Mouse (Mus musculus) adrenal gland, postnatal 4 days (tissue): ENCODE measurements around the gene Gipc3. TPM values are rescaled to one million over a fixed set of nuclear protein-coding genes. Genes with fewer than 3 reads are reported as not detected.

Source experiments
- DNase-seq, 2 experiments: peaks; one replicate each; pipeline ENCODE4 v3.0.0; 2021 to 2022; ENCODE audit warnings: low spot score in 2 of 2, mixed read lengths in 2 of 2
- long read RNA-seq, 2 experiments: library from polyadenylated mRNA; stranded (forward); transcript quantifications; one replicate each; pipeline ENCODE4 v2.0.0; 2021
- total RNA-seq, 2 experiments: library from RNA; stranded (reverse); gene quantifications; 2 replicates each; pipeline ENCODE4 v1.2.3; 2021

The Gipc3 gene
- 1 to 10 TPM; 2.3 to 2.6 TPM for total RNA-seq
- long read RNA-seq, experiment 1, result 0 reads
- long read RNA-seq, experiment 2, partial matches to known transcripts, result 0 of 1 reads
- long read RNA-seq, experiment 2, other reads (novel, unspliced or antisense), result 1 of 1 reads

DNA sequence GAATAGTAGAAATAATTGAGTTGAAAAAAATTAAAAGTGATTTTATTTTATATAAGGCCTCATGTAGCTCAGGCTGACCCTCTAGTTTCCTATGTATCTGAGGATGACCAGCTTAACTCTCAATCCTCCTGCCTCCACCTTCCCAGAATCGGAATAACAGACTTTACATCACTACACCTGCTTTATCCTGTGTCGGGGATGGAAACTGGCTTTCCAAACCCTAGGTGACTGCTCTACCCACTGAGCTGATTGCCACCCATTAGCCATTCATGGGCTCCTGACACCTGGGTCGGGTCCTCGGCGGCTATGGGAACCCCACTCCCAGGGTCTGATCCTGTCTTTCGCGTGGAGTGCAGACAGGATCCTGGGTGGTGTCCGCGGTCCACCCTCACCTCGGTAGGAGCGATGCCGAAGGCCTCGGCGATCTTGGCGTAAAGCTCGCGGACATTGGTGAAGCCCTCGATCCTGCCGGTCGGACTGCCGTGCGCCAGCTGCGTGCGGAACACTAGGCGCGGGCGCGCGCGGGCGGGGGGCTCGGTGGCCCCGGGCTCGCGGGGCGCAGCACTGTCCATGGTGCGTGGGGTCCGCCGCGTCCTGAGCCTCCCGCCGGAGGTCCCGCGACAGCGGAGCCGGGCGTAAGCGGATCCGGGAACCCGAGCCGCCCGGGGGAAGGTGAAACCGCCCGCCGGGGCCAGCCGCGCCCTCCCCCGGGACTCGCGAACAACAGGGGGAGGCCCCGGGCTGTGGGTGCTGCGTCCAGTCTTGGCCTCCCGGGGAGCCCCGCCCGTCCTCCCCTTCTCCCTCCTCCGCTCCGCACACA is at the start of gene Gipc3:
Gipc3 (minus strand) TSS at position 581 of the 820 bp plus-strand sequence.
- DNase-seq, result no peak

DNA sequence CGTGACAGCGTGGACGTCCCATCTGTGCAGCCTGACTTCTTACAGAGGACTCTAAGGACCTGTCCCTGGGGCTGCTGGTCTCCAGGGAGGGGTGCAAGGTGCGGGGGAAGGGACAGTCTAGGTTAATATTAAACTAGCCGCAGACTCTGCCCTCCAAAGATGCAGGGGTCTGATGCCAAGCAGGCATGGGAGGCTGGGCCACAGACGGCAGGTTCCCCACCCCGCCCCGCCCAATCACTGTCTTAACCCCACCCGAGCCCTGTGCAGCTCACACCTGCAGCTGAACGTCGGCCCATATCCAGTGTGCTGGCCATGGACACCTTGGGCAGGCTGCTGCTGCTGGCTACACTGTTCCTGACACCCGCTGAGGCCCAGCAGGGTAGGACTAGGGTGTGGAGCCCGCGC is 49.7 kb upstream of the Gipc3 start, which contains the start of gene Smim24:
Smim24 (plus strand) TSS at position 271 of the 405 bp plus-strand sequence.
- no peak for DNase-seq

DNA sequence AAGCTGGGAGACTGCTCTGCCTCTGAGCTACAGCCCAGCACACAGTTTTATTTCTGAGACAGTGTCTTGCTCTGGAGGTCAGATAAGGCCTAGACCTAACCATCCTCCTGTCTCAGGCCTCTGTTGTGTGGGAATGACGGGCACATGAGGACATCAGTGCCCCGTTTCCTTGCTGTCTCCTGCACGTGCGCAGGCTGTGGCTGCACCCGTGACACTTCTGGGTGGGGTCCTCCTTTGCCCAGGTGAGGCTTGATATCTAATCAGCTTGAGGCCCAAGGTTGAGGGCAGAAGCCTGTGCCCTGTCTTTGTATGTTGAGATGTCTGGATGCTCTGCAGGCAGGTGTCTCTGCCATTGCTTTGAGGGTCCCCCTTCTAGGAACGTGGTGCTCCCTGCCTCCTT is 49.2 kb upstream of the Gipc3 start:
- no peak for DNase-seq

DNA sequence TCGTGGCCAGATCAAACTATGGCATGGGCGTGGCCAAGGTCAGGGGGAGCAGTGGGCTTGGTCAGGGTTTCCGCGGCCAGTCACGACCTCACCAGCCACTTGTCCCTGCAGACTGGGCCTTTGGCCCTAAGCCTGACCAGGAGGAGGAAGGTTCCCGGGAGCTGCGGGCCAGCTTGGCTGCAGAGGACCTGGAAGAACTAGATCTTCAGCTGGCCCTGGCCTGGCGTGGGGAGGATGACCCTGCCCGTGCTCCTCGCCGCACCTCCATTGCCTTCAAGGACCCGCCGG is 47.6 kb upstream of the Gipc3 start:
- DNase-seq, result no peak

DNA sequence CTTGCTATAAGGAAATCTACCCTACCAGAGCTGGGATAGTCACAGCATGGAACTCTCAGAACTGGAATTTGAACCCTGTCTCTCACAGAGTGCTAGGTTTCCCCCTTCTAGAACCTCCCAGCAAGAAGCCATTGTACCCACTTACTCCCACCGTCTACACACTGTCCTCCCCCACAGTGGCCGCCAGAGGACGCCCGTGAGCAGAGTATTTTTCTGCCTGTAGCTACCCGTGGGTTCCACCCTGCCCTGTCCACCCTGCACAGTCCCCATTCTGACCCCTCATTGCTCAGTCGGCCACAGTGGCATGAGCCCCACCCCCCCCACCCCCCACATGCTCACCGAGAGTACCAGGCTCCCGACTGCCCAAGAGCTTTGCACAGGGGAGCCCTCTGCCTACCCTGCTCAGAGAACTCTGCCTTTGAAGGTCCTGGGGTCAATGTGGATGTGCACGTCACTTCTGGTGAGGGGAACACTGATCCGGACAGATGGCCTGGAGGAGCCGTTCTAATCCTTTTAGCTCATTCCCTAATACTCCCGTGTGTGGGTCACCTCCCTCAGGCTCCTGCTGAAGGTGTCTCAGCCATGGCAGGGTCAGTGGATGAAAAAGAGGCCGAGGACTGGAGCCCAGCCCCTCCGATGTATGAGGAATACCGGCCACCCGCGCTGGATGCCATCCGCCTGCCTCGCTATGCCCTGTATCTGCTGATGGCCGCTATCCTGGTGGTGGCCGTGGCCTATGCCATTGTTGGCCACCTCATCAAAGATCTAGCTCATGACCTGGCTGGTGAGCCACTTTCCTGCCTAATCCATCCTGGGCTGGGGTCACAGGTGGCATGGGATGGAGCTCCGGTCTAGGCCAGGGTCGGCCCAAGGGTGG is 47.0 kb upstream of the Gipc3 start:
- peak; percentile 55 to 66 for DNase-seq

DNA sequence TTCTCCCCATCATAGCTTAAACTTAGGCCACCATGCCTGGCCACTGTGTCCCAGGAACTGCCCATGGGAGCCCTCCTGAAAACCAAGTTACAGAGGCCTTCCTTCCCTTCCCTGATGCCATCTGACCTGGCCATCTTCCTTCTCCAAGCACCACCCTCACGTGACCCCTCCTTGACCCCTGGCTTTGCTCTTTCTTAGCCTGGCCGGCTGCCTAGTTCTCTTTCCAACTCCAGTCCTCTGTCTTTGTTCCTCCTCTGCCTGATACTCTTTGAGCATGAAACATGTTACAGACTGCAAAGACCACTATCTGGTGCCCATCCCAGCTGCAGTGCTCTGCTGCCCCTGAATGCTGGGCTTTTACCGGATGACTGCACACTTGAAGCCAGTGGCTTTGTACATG is 46.3 kb upstream of the Gipc3 start:
- no peak for DNase-seq

DNA sequence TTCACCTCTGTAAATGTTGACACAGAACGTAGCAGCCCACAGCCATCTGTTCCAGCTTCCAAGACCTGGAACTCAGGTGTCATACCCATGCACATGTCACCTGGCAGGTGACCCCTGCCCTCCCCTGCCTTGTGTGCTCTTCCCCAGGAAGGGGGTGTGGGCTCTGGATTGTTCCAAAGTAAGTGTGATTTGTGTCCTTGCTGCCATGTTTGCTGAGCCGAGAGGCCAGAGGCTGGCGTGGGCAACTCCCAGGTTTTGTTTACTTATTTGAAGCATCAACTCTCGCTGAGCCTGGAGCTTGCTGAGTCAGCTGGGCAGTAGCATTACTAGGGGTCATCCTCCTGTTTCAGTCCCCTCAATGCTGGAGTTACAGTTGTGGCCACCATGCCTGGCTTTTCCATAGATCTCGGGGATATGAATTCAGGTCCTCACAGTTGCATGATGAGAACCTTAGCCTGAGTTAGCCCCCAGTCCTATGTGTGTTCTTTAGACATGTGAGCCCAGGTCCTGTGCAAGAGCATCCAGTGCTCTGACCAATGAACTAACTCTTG is 45.5 kb upstream of the Gipc3 start, which contains the start of gene Gm48552:
Gm48552 (plus strand) TSS at position 501 of the 551 bp plus-strand sequence.
- DNase-seq, result no peak

DNA sequence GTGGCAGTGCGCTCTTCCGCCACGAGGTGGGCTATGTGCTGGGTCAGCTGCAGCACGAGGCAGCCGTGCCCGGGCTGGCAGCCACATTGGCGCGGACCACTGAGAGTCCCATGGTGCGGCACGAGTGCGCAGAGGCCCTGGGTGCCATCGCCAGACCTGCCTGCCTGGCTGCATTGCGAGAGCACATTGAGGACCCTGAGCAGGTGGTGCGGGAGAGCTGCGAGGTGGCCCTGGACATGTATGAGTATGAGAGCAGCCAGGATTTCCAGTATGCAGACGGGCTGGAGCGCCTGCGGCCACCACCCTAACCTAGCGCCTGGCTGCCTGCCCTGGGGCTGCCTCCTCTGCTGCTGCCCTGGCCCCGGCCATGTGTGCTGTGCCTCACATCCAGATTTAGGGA is 44.6 kb upstream of the Gipc3 start:
- DNase-seq, result no peak

DNA sequence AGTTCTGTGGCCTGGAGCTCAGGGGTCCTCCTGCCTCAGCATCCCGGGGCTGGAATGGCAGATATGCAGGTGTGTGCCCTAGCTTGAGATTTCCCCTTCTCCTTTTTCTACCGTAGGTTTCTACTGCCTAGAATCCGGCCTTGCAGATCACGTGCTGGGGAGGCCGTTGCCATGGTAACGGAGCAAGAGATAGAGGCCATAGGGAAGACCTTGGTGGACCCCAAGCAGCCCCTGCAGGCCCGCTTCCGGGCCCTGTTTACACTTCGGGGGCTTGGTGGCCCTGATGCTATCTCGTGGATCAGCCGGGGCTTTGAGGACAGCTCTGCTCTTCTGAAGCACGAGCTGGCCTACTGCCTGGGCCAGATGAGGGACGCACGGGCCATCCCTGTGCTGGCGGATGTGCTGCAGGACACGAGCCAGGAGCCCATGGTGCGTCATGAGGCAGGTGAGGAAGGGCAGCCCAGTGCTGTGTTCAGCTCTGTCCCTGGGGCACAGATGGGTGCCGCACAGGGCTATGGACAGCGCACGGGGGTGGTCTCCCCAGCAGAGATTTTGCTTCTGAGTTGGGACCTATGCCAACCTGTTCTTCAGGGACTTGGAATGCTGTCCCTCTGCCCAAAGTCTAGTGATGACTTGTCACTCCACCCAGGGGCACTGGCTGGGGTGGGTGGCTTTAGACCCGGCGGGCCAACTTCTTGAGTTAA is 42.7 kb upstream of the Gipc3 start:
- DNase-seq, result no peak

DNA sequence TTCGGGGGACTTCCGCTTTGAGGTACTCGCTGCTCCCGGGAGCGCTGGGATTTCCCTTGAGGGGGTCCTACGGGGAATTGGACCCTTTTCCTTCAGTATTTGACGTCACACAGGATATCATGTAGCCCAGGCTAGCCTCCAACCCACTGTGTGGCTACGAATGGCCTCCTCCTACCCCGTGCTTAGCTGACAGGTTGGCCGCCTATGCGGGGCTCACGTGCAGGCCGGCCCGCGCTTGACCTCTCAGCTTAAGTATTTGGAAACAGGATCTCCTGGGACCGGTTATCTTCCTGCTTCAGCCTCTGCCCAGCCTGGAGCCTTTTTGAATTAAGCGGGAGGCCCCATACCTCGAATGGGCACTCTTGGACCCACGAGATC is 41.5 kb upstream of the Gipc3 start:
- no peak for DNase-seq

DNA sequence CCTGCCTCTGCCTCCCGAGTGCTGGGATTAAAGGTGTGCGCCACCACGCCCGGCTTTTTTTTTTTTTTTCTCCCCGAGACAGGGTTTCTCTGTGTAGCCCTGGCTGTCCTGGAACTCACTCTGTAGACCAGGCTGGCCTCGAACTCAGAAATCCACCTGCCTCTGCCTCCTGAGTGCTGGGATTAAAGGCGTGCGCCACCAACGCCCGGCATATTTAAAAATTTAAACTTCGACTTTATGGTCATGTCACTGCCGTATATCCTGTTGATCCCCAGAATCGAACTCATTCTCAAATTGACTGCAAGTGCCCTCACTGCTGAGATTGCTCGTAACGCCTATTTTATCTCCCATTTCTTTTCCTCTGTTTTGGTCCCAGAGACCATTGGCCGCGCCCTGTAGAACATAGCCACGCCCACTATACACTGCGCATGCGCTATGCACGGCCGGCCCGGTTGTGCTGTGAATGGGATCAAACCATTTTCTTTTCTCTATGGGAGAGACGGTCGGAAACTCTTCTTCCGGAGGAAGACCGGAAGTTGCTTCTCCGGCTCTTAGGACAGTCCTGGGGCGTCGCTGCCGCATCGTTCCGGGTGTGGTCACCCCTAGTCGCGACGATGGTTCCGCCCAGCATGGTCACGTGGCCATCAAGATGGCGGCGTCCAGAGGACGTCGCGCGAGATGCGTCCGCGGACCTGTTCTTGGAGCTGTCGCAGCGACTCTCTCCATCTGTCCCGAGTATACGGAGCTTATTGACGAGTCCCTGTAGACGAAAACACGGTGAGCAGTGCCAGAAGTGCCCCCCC is 40.9 kb upstream of the Gipc3 start, which contains the start of the genes Dohh and Gm48551:
Dohh (plus strand) TSS at position 627 of the 803 bp plus-strand sequence.
Gm48551 (plus strand) TSS at position 665 of the 803 bp plus-strand sequence.
- DNase-seq, result peak; percentile 93 to 99

DNA sequence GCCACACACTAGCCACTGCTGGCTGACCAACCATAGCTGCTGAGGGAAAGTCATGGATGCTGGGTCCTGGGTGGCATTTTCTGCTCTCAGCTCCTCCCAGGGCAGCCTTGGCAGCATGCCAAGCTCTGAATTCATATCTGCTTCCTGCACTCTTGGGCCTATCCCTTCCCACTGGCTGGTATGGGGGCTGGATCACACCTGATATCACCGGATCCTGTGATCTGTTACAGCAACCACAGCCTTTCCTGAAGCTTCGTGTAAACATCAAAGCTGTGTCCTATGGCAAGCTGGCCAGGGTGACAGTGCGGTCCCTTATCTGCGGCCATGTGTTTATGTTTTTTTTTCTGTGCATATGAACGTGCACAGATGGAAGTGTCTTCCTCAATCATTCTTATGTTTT is 39.0 kb upstream of the Gipc3 start:
- DNase-seq, result no peak

DNA sequence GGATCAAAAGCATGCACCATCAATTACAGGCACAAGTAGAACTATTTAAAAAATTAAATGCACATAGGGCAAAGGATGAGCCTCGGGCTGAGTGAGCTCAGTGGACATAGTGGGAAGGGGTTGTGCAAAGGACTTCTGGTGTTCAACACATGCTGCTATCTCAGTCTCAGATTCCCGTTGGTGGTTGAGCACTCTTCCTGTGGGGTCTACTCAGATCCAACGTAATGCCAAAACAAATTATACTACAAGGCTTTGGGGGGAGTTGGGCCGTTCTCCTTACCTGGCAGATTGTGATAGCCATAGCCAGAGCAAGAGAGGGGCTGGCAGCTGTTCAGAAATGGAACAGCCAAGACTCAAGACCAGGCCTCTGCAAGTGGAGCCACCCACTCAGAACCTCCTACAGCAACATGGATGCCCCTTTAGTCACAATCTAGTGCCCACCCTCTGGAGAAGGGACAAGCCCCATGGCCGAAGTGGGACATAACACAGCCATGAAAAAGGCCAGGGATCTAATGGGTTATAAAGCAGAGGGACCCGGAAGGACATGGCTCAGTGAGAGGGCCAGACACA is 36.8 kb upstream of the Gipc3 start:
- no peak for DNase-seq

DNA sequence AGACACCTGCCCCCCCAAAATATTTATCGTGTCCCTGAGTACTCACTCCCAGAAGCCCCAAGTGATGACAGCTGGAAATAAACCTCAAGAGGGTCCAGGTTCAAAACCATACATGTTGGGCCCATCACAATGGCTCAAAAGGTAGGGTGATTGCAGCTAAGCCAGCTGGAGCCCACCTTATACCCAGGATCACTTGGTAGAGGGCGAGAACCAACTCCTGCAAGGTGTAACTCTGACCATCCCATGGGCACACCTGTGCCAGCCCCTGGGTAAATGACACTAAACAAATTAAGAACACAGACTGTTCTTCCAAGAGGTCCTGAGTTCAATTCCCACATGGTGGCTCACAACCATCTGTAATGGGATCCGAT is 36.1 kb upstream of the Gipc3 start:
- DNase-seq, result no peak

DNA sequence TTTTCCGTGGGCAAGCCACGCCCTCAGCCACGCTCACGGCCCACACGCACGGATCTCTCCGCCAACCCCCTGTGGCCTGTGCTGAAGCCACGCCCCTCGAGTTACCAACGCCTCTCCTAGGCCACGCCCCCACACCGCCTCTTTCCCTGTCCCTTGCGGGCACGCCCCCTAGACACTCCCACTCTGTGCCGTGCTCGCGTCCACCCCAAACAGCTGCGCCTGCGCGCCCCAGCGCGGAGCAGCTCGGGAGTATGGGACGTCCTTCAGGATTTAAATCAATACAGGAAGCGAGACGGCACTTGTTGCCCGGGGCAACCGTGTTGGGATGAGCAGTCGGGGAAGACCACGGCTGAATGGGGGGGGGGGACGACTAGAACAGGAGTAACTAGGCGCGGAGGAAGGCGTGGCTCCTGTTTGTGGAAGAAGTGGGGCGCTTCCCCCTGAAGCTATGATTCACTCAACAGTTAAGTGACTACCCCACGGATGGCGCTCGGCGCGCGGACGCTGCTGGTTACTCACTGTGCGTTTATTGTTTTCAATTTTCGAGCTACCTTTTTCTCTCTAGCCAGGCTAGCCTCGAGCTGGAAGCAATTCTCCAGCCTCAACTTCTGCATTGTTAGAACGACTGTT is 35.6 kb upstream of the Gipc3 start:
- peak in 1 of 2 experiments; percentile 100 for DNase-seq

DNA sequence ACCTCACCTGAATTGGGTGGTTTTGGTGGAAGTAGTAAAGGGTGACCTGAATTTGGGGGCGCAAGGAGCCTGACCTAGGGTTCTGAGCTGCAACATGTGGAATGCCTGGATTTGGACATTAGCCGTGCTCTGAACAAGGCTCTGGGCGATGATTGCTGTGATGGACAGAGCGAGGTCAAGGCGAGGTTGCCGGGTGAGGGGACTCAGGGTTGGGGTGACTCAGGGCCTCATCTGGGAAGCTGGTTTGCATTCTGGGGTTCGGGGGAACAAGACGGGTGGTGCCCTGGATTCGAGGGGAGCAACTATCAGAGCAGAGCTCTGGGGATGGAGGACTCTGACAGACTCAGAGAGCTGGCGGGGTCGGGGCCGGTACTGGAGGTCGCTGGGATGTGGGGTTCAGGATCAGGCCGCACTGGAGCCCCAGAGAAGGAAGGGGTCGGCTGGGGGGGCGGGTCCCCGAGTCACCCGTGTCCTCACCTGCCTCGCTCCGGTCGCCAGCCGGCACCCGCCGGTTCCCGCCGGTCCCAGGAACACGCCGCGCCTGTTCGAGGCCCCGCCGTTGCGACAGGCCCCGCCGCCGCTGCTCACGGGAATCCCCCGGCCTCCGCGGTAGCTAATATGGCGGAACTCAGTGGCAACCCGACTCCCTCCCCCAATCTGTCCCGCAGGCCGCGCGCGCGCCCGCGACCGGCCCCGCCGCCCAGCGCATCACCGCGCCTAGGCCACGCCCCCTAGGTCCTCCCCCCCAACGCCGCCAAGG is 34.9 kb upstream of the Gipc3 start, which contains the start of gene Fzr1:
Fzr1 (minus strand) TSS at position 724 of the 760 bp plus-strand sequence.
- peak in 1 of 2 experiments; percentile 99 for DNase-seq

DNA sequence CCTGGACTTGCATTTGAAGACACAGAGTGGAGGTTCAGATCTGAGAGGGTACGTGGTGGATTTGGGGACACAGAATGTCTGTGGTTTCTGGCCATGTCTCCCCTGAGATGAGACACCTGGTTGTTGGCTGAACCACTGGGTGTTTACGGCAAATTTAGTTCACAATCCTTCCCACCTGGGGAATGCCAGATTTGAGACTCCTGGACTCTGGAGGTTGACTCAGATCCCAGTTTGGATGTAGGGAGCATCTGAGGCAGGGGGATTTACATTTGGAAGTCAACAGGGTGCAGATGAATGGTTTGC is 34.2 kb upstream of the Gipc3 start:
- DNase-seq, result no peak

DNA sequence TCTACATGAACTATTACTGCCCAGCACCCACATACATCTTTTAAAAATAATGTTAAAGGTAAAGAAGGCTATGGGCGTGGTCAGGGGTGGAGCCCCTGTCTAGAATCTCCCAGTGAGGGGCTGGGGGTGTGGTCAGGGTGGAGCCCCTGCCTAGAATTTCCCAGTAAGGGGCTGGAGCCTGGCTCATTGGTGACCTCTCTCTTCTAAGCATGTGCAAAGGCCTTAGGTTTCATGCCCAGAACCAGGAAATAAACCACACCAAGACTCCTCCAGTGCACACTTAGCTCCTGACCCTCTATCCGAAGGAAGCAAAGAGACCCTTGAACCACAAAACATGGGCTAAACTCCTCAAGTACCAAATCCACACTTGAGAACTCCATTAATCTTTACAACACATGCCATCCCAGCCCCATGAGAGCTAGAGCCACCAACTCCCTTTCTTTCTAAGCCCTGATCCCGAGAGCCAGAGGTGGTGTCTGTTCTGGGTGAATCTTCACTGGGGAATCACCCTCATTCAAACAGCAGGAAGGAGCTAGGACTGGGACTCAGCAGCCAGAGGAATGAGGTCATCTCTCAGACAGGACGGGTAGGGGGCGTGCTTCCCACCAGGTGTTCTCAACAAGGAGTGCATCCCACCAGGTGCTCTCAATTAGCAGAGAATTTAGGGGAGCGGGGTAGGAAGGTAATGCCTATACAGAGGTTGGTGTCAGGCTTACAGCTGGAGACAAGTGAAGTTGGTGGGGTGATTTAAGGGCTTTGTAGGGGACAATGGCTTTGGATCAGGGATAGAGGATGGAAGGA is 33.7 kb upstream of the Gipc3 start:
- DNase-seq, result no peak
